12 mouse cellular contexts compared by ENCODE assay signal in the genomic region with DNA sequence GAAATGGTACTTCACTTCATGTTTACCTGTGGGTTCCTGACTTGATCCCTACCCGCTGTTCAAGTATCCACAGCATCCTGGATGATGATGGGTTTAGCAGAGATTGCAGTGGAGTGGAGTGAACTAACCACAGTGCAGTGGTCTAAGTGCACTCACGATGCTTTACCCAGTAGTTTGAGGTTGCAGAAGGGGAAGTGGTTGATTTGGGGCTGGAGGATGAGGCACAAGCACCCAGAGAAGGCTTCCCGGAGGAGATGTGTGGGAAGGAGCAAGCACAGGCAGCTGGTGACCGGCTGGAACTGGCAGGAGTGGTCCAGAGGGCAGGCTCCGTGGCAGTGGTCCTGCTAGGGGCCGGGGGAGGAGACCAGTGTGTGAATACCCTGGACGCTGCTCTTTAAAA. TPM values are rescaled to one million over a fixed set of nuclear protein-coding genes. Genes with fewer than 3 reads are reported as not detected.
DNase-seq lines count a peak whose midpoint lies in the region; ATAC-seq lines count a peak whose summit lies in the region.
"Had no signal": no experiment of that assay in that cellular context is flagged by ENCODE, and none has a peak within 500 bp of the region (broad histone marks: within the 10 kb centered on the region; RNA-seq: fewer than 3 reads in every experiment).

No protein-coding gene starts in this region.

- peak overlapping the region; percentile 52; the same call in 1 of the 2 replicates for H3K27ac ChIP-seq in midbrain, embryonic 10.5 days (replicated peaks)
- H3K27ac ChIP-seq in midbrain, embryonic 11.5 days (ENCODE audit: low read depth, low read length), result no peak overlapping the region
- H3K27ac ChIP-seq in macrophage, result peak overlapping the region; percentile 78
- no peak overlapping the region for H3K27ac ChIP-seq in forebrain, embryonic 14.5 days (ENCODE audit: low read depth, low read length)
- no peak overlapping the region for H3K27ac ChIP-seq in hindbrain, embryonic 11.5 days (ENCODE audit: low read depth, low read length)
- H3K27ac ChIP-seq: hindbrain, embryonic 10.5 days had no signal

- intact Hi-C loops in heart, postnatal 36 days (cut with DNase I), result no loop called here

- H3K79me2 ChIP-seq in macrophage (ENCODE audit: inconsistent target), result peaks cover 87% of the 10 kb centered on the region

- no peak overlapping the region for H3K9ac ChIP-seq in midbrain, embryonic 11.5 days (ENCODE audit: low read length)
- H3K9ac ChIP-seq in forebrain, embryonic 14.5 days (ENCODE audit: low read length), result no peak overlapping the region
- no peak overlapping the region for H3K9ac ChIP-seq in hindbrain, embryonic 11.5 days (ENCODE audit: low read depth, low read length)

- WGBS in midbrain, embryonic 10.5 days, result 87% methylated on average over 7 of the region's 7 CpGs
- 82% methylated on average over 7 of the region's 7 CpGs for WGBS in midbrain, embryonic 11.5 days
- 17% methylated on average over 6 of the region's 7 CpGs for WGBS in macrophage (ENCODE audit: missing documents)
- WGBS in forebrain, embryonic 14.5 days, result 87% methylated on average over 7 of the region's 7 CpGs
- WGBS in hindbrain, embryonic 11.5 days, result 80% methylated on average over 7 of the region's 7 CpGs

- H3K4me2 ChIP-seq in midbrain, embryonic 11.5 days, result no peak overlapping the region
- H3K4me2 ChIP-seq in forebrain, embryonic 14.5 days (ENCODE audit: low read length), result no peak overlapping the region
- H3K4me2 ChIP-seq in hindbrain, embryonic 11.5 days (replicated peaks; ENCODE audit: low read depth, low read length), result no peak overlapping the region

- no peaks in the 10 kb centered on the region for H3K4me1 ChIP-seq in midbrain, embryonic 10.5 days
- H3K4me1 ChIP-seq in midbrain, embryonic 11.5 days (ENCODE audit: control insufficient read depth, insufficient read depth, low read length), result no peaks in the 10 kb centered on the region
- no peaks in the 10 kb centered on the region for H3K4me1 ChIP-seq in forebrain, embryonic 14.5 days (ENCODE audit: control insufficient read depth, insufficient read depth, low read length)
- no peaks in the 10 kb centered on the region for H3K4me1 ChIP-seq in hindbrain, embryonic 11.5 days (replicated peaks; ENCODE audit: control insufficient read depth, insufficient read depth, low read length)
- H3K4me1 ChIP-seq: hindbrain, embryonic 10.5 days had no signal

- 0 out of 2 replicates have a peak, but pooled peaks have one; percentile 2 for ATAC-seq in frontal cortex, adult (ENCODE audit: low TSS enrichment)
- ATAC-seq in midbrain, embryonic 11.5 days (ENCODE audit: low FRiP score), result no peak
- ATAC-seq in forebrain, embryonic 14.5 days, result no peak
- ATAC-seq in hindbrain, embryonic 11.5 days (ENCODE audit: low FRiP score), result no peak

- no peak for DNase-seq in frontal cortex, postnatal 10 days (ENCODE audit: low spot score in 2 of 2)
- no peak for DNase-seq in midbrain, embryonic 10.5 days (ENCODE audit: low spot score)
- DNase-seq in midbrain, embryonic 11.5 days (ENCODE audit: low spot score, missing footprints), result no peak
- no peak for DNase-seq in forebrain, embryonic 14.5 days (ENCODE audit: low spot score)
- DNase-seq in hindbrain, embryonic 11.5 days (ENCODE audit: low spot score), result no peak
- DNase-seq in heart, postnatal 36 days, result no peak
- DNase-seq: cerebellum, adult 9-11 months; left cerebral cortex, postnatal 4 days; lung, postnatal 14 days had no signal

- H3K27me3 ChIP-seq in midbrain, embryonic 10.5 days (ENCODE audit: low read depth, poor library complexity, severe bottlenecking), result no peaks in the 10 kb centered on the region
- H3K27me3 ChIP-seq in midbrain, embryonic 11.5 days (ENCODE audit: control insufficient read depth, insufficient read depth, low read length), result no peaks in the 10 kb centered on the region
- no peaks in the 10 kb centered on the region for H3K27me3 ChIP-seq in forebrain, embryonic 14.5 days (replicated peaks; ENCODE audit: control insufficient read depth, insufficient read depth, low read length)
- H3K27me3 ChIP-seq in hindbrain, embryonic 11.5 days (ENCODE audit: control insufficient read depth, insufficient read depth, low read length), result no peaks in the 10 kb centered on the region

- peaks cover 68% of the 10 kb centered on the region for H3K36me3 ChIP-seq in midbrain, embryonic 10.5 days
- H3K36me3 ChIP-seq in midbrain, embryonic 11.5 days (ENCODE audit: control insufficient read depth, insufficient read depth, low read length), result no peaks in the 10 kb centered on the region
- H3K36me3 ChIP-seq in macrophage (ENCODE audit: inconsistent target), result peaks cover 6% of the 10 kb centered on the region; the same call in 1 of the 2 replicates
- H3K36me3 ChIP-seq in forebrain, embryonic 14.5 days (ENCODE audit: control insufficient read depth, insufficient read depth, low read length), result 0 out of 2 replicates have a peak, but pooled peaks cover 3% of the 10 kb centered on the region
- no peaks in the 10 kb centered on the region for H3K36me3 ChIP-seq in hindbrain, embryonic 11.5 days (ENCODE audit: control insufficient read depth, insufficient read depth, low read length)

- no peak overlapping the region for H3K4me3 ChIP-seq in midbrain, embryonic 10.5 days
- H3K4me3 ChIP-seq in midbrain, embryonic 11.5 days (ENCODE audit: low read depth, low read length), result no peak overlapping the region
- no peak overlapping the region for H3K4me3 ChIP-seq in macrophage (ENCODE audit: inconsistent target)
- H3K4me3 ChIP-seq in forebrain, embryonic 14.5 days (ENCODE audit: low read depth, low read length), result no peak overlapping the region
- H3K4me3 ChIP-seq in hindbrain, embryonic 11.5 days (ENCODE audit: low read depth, low read length), result no peak overlapping the region
- H3K4me3 ChIP-seq: hindbrain, embryonic 10.5 days had no signal

- 0 out of 2 replicates have a peak, but pooled peaks cover 6% of the 10 kb centered on the region for H3K9me3 ChIP-seq in midbrain, embryonic 10.5 days (replicated peaks)
- no peaks in the 10 kb centered on the region for H3K9me3 ChIP-seq in midbrain, embryonic 11.5 days (ENCODE audit: control insufficient read depth, low read length)
- H3K9me3 ChIP-seq in forebrain, embryonic 14.5 days (replicated peaks; ENCODE audit: control insufficient read depth, low read length), result no peaks in the 10 kb centered on the region
- H3K9me3 ChIP-seq in hindbrain, embryonic 11.5 days (ENCODE audit: control insufficient read depth, low read length), result no peaks in the 10 kb centered on the region

RNA-seq across cellular contexts. Expression of a gene that starts 16.1 kb away (rescaled TPM):
- polyA plus RNA-seq in midbrain, embryonic 10.5 days (2016; fragmentation: Nextera tagmentation; extraction: Ambion mirVana), result 57.5 and 60.4 TPM in 2 replicates
- polyA plus RNA-seq in midbrain, embryonic 11.5 days (2014; fragmentation: Nextera tagmentation; extraction: Ambion mirVana), result 64.7 and 68.7 TPM in 2 replicates
- 10 to 100 TPM in 24 of 26 experiments, 1 to 10 TPM in 2; 5.5 to 91.3 (median 29.3) TPM for total RNA-seq in macrophage (2018; cell fraction: chromatin; rRNA removed)
- total RNA-seq in macrophage (2018; cell fraction: cytosol; rRNA removed), result 10 to 100 TPM; 11.9 to 59.0 (median 27.8) TPM
- 10 to 100 TPM in 25 of 26 experiments, 1 to 10 TPM in 1; 9.1 to 73.2 (median 38.8) TPM for total RNA-seq in macrophage (2018; cell fraction: nucleus; rRNA removed)
- polyA plus RNA-seq in macrophage (2018), result 11.0 to 26.4 TPM (median 21.7 TPM) in 3 replicates
- polyA plus RNA-seq in forebrain, embryonic 14.5 days (2014; fragmentation: Nextera tagmentation; extraction: Ambion mirVana), result 57.1 and 61.4 TPM in 2 replicates
- polyA plus RNA-seq in hindbrain, embryonic 11.5 days (2014; fragmentation: Nextera tagmentation; extraction: Ambion mirVana), result 61.5 and 63.7 TPM in 2 replicates
- total RNA-seq in heart, postnatal 36 days (2021), result 10 to 100 TPM; 12.0 to 12.8 TPM

RNA-seq across cellular contexts. Expression of a gene that starts 55.5 kb away (rescaled TPM):
- 6.3 and 7.2 TPM in 2 replicates for polyA plus RNA-seq in midbrain, embryonic 10.5 days (2016; fragmentation: Nextera tagmentation; extraction: Ambion mirVana)
- polyA plus RNA-seq in midbrain, embryonic 11.5 days (2014; fragmentation: Nextera tagmentation; extraction: Ambion mirVana), result 5.3 and 7.0 TPM in 2 replicates
- total RNA-seq in macrophage (2018; cell fraction: chromatin; rRNA removed), result 1 to 10 TPM in 15 of 26 experiments, under 1 TPM in 11; 0.45 to 3.2 (median 1.2) TPM
- total RNA-seq in macrophage (2018; cell fraction: cytosol; rRNA removed), result 1 to 10 TPM in 24 of 26 experiments, under 1 TPM in 2; 0.62 to 4.2 (median 2.2) TPM
- 1 to 10 TPM in 19 of 26 experiments, under 1 TPM in 7; 0.58 to 7.0 (median 1.5) TPM for total RNA-seq in macrophage (2018; cell fraction: nucleus; rRNA removed)
- 1.4 to 5.4 TPM (median 3.3 TPM) in 3 replicates for polyA plus RNA-seq in macrophage (2018)
- polyA plus RNA-seq in forebrain, embryonic 14.5 days (2014; fragmentation: Nextera tagmentation; extraction: Ambion mirVana), result 10.9 and 12.4 TPM in 2 replicates
- polyA plus RNA-seq in hindbrain, embryonic 11.5 days (2014; fragmentation: Nextera tagmentation; extraction: Ambion mirVana), result 5.7 and 6.6 TPM in 2 replicates
- total RNA-seq in heart, postnatal 36 days (2021), result 1 to 10 TPM; 1.8 to 2.9 TPM

Comparison
In these comparisons a context has a peak if more than half of its experiments do, and no peak if none do; other contexts are left out.
1. H3K27ac ChIP-seq: peak in midbrain, embryonic 10.5 days (single experiment) and macrophage (single experiment); none in midbrain, embryonic 11.5 days (single experiment), forebrain, embryonic 14.5 days (single experiment) and hindbrain, embryonic 11.5 days (single experiment).